1 mouse cellular context compared by ENCODE assay signal in genomic region chr11:55041348-55041747, GRCm38 (mm10).
TF ChIP-seq lines count a peak whose summit lies in the region.

No protein-coding gene starts in this region.

TF ChIP-seq in CH12.LX, 34 proteins besides CTCF, POLR2A, EP300 and RAD21:
- TF ChIP-seq MAX (IDR thresholded peaks at IDR 0.05; ENCODE audit: low read length) (no peak), E2F4 (IDR thresholded peaks at IDR 0.05; ENCODE audit: insufficient replicate concordance, low read depth, low read length) (no peak), ZKSCAN1 (IDR thresholded peaks at IDR 0.05; ENCODE audit: borderline replicate concordance, low read depth, low read length) (no peak), HCFC1 (IDR thresholded peaks at IDR 0.05; ENCODE audit: low read depth, low read length) (no peak), SMC3 (IDR thresholded peaks at IDR 0.05; ENCODE audit: low read depth, low read length) (peak; percentile 54), CHD1 (IDR thresholded peaks at IDR 0.05; ENCODE audit: low read depth, low read length) (no peak), POLR2AphosphoS2 (IDR thresholded peaks at IDR 0.05; ENCODE audit: low read depth, low read length) (no peak)
